Comparison of ENCODE assay signal across 8 mouse cellular contexts in genomic region chr8:106137218-106137905, GRCm38 (mm10). TPM values are rescaled to one million over a fixed set of nuclear protein-coding genes. Genes with fewer than 3 reads are reported as not detected.
DNase-seq lines count a peak whose midpoint lies in the region; ATAC-seq and TF ChIP-seq lines count a peak whose summit lies in the region.

No protein-coding gene starts in this region.

- peak overlapping the region; percentile 77 for H3K9ac ChIP-seq in liver, adult 2 months (ENCODE audit: low read depth, low read length)
- H3K9ac ChIP-seq in forebrain, embryonic 12.5 days, result peak overlapping the region; percentile 39; the same call in 1 of the 2 replicates
- peak overlapping the region; percentile 56; the same call in 1 of the 2 replicates for H3K9ac ChIP-seq in limb, embryonic 12.5 days (replicated peaks)

- intact Hi-C loops in gastrocnemius, postnatal 36 days (cut with DNase I), result no loop called here

- H3K4me3 ChIP-seq in liver, adult 2 months (ENCODE audit: insufficient read depth, low read depth, low read length), result peak overlapping the region; percentile 81
- H3K4me3 ChIP-seq in forebrain, embryonic 12.5 days (replicated peaks), result peak overlapping the region; percentile 42
- H3K4me3 ChIP-seq in limb, embryonic 12.5 days (replicated peaks), result peak overlapping the region; percentile 46

- no peak for ATAC-seq in forebrain, embryonic 12.5 days (ENCODE audit: low FRiP score)
- ATAC-seq in limb, embryonic 12.5 days (ENCODE audit: insufficient number of reproducible peaks, insufficient read depth, low FRiP score, low TSS enrichment, low read depth), result no peak

- no peak for DNase-seq in liver, adult 2 months (ENCODE audit: extremely low read depth, low read depth, low spot score)
- no peak for DNase-seq in liver
- peak; percentile 45 for DNase-seq in naive thymus-derived CD4-positive, alpha-beta T cell, adult 2 months (ENCODE audit: low read depth)
- no peak for DNase-seq in spleen, adult 18-20 months
- DNase-seq in gastrocnemius, postnatal 36 days, result no peak
- DNase-seq in right cerebral cortex, adult 18-20 months, result no peak

- TF ChIP-seq CTCF in liver, adult 2 months (IDR thresholded peaks at IDR 0.05; ENCODE audit: low read depth, low read length), result no peak

- peaks cover 10% of the 10 kb centered on the region for H3K36me3 ChIP-seq in liver, adult 2 months (ENCODE audit: control insufficient read depth, insufficient read depth, low read length)
- peaks cover 10% of the 10 kb centered on the region; the same call in 1 of the 2 replicates for H3K36me3 ChIP-seq in forebrain, embryonic 12.5 days (replicated peaks)
- H3K36me3 ChIP-seq in limb, embryonic 12.5 days, result peaks cover 11% of the 10 kb centered on the region

- peak overlapping the region; percentile 93 for H3K27ac ChIP-seq in liver, adult 2 months (replicated peaks; ENCODE audit: insufficient read depth, low read depth, low read length)
- H3K27ac ChIP-seq in forebrain, embryonic 12.5 days, result no peak overlapping the region
- no peak overlapping the region for H3K27ac ChIP-seq in limb, embryonic 12.5 days

- WGBS in liver, adult 2 months, result 4% methylated on average over 22 of the region's 22 CpGs
- 3% methylated on average over 22 of the region's 22 CpGs for WGBS in forebrain, embryonic 12.5 days
- 3% methylated on average over 22 of the region's 22 CpGs for WGBS in limb, embryonic 12.5 days

- peaks cover 25% of the 10 kb centered on the region for H3K4me1 ChIP-seq in liver, adult 2 months (ENCODE audit: control insufficient read depth, insufficient read depth, low read length)
- H3K4me1 ChIP-seq in forebrain, embryonic 12.5 days, result peaks cover 28% of the 10 kb centered on the region
- peaks cover 42% of the 10 kb centered on the region for H3K4me1 ChIP-seq in limb, embryonic 12.5 days (replicated peaks)

- H3K79me2 ChIP-seq in liver, adult 2 months (ENCODE audit: control insufficient read depth, insufficient read depth, low read length), result peaks cover 14% of the 10 kb centered on the region; the same call in 1 of the 2 replicates

- no peaks in the 10 kb centered on the region for H3K9me3 ChIP-seq in forebrain, embryonic 12.5 days
- H3K9me3 ChIP-seq in limb, embryonic 12.5 days, result no peaks in the 10 kb centered on the region

- TF ChIP-seq POLR2A in liver, adult 2 months (IDR thresholded peaks at IDR 0.05; ENCODE audit: extremely low read depth, insufficient read depth, low read length), result no peak

- H3K27me3 ChIP-seq in liver, adult 2 months (ENCODE audit: control insufficient read depth, insufficient read depth, low read length), result no peaks in the 10 kb centered on the region
- peaks cover 77% of the 10 kb centered on the region for H3K27me3 ChIP-seq in forebrain, embryonic 12.5 days
- H3K27me3 ChIP-seq in limb, embryonic 12.5 days, result peaks cover 75% of the 10 kb centered on the region

- peak overlapping the region; percentile 74 for H3K4me2 ChIP-seq in forebrain, embryonic 12.5 days
- peak overlapping the region; percentile 86 for H3K4me2 ChIP-seq in limb, embryonic 12.5 days

RNA-seq across cellular contexts. Expression of gene Esrp2, which starts 0.6 kb away (rescaled TPM):
- 43.6 and 50.5 TPM in 2 replicates for total RNA-seq in liver, adult 2 months (2014; rRNA removed)
- polyA plus RNA-seq in liver, adult 2 months (2012; rRNA removed), result 76.8 and 86.2 TPM in 2 replicates
- polyA plus RNA-seq in forebrain, embryonic 12.5 days (2016; fragmentation: Nextera tagmentation; extraction: Ambion mirVana), result 1.9 TPM in 2 replicates
- 7.4 and 8.1 TPM in 2 replicates for polyA plus RNA-seq in limb, embryonic 12.5 days (2016; fragmentation: Nextera tagmentation; extraction: Ambion mirVana)
- under 1 TPM in 1 of 2 experiments, not detected in 1; 0.26 TPM for total RNA-seq in gastrocnemius, postnatal 36 days (2021)

RNA-seq across cellular contexts. Expression of gene Pla2g15, which starts 12.8 kb away (rescaled TPM):
- 11.3 and 12.5 TPM in 2 replicates for total RNA-seq in liver, adult 2 months (2014; rRNA removed)
- polyA plus RNA-seq in liver, adult 2 months (2012; rRNA removed), result 8.7 and 10.6 TPM in 2 replicates
- 13.8 and 15.8 TPM in 2 replicates for polyA plus RNA-seq in forebrain, embryonic 12.5 days (2016; fragmentation: Nextera tagmentation; extraction: Ambion mirVana)
- polyA plus RNA-seq in limb, embryonic 12.5 days (2016; fragmentation: Nextera tagmentation; extraction: Ambion mirVana), result 16.7 and 16.8 TPM in 2 replicates
- 1 to 10 TPM; 2.8 to 3.0 TPM for total RNA-seq in gastrocnemius, postnatal 36 days (2021)

RNA-seq across cellular contexts. Expression of gene Slc7a6, which starts 31.3 kb away (rescaled TPM):
- 0.09 and 0.27 TPM in 2 replicates for total RNA-seq in liver, adult 2 months (2014; rRNA removed)
- polyA plus RNA-seq in liver, adult 2 months (2012; rRNA removed), result 0.21 and 0.91 TPM in 2 replicates
- polyA plus RNA-seq in forebrain, embryonic 12.5 days (2016; fragmentation: Nextera tagmentation; extraction: Ambion mirVana), result 72.9 and 79.8 TPM in 2 replicates
- polyA plus RNA-seq in limb, embryonic 12.5 days (2016; fragmentation: Nextera tagmentation; extraction: Ambion mirVana), result 64.5 and 70.8 TPM in 2 replicates
- total RNA-seq in gastrocnemius, postnatal 36 days (2021), result 10 to 100 TPM in 1 of 2 experiments, 1 to 10 TPM in 1; 5.9 to 10.1 TPM

Comparison
In these comparisons a context has a peak if more than half of its experiments do, and no peak if none do; other contexts are left out.
1. RNA of gene Slc7a6, which starts 31.3 kb away (polyA plus RNA-seq): 72.9 to 79.8 TPM in forebrain, embryonic 12.5 days and 64.5 to 70.8 TPM in limb, embryonic 12.5 days; 0.21 to 0.91 TPM in liver, adult 2 months; every median in the first group is over 10 times any median in the second.
2. Peak in every context shown above with its lines, with median percentiles within 50 percentile points of each other: H3K4me3 ChIP-seq and H3K9ac ChIP-seq.